Mouse (Mus musculus) hematopoietic stem cell, adult 5-6 weeks (primary cell): Measurements from ENCODE around the gene Sstr5. TPM values are rescaled to one million over a fixed set of nuclear protein-coding genes. Genes with fewer than 3 reads are reported as not detected.

ENCODE experiments used
- ATAC-seq, 2 experiments: fragments of 125-278 bp in 1 of 2; replicated peaks in 1 of 2; 2 replicates each; pipeline ENCODE4 v1.8.0; 2016 to 2017; ENCODE audit warnings: inconsistent platforms in 2 of 2, mild to moderate bottlenecking in 2 of 2, moderate number of reproducible peaks in 2 of 2, low read depth in 1 of 2, moderate TSS enrichment in 1 of 2; ENCODE audit not compliant: low FRiP score in 2 of 2, poor library complexity in 2 of 2, severe bottlenecking in 2 of 2, insufficient read depth in 1 of 2, low TSS enrichment in 1 of 2
- total RNA-seq: library from RNA; stranded (forward); fragments of 172-1452, 232-1000 nt; gene quantifications from 2 replicates; pipeline ENCODE4 v1.2.3, GENCODE M21; 2017

Sstr5 gene
- total RNA-seq, 1 experiment from 2014 or later = not detected

- no peak for ATAC-seq
Observed at GRCm38 (mm10) chr17:25447865-25448264, 49.2 kb downstream of the Sstr5 start.

DNA sequence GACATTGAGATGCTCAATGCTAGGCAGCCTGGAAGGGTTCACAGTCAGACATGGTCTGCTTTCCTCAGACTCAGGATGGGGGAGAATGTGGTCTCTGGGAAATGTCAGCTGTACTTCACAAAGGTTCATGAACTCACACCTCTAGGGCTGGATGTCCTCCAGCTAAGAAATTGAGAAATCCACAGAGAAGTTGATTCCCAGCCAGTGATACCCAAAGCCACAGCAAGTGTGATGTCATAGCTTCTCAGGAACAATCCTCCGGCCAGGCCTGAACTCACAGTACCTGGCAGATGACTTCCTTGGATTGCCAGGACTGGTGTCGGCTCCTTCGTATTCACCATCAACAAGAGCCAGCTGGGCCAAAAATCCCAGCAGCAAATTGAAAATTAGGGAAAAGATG lies 51.2 kb downstream of the Sstr5 start:
- no peak for ATAC-seq

DNA sequence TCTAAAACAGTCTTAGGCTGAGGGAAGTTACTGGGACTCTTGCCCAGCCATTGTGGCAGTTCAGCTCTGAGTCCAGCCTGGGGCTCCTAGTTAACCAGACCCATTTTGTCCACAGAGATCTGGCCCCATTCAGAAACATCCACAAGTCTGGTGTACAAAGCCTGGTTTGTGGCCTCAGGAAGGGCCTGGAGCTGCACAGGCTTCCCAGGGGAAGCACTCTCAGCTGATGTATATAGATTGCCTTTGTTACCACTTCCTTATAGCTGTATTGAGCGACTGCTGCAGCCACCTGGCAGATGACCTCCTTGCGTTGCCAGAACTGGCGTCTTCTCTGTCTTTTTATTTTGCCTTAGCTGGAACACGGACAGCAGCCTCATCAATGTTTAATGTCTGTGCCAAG lies 52.0 kb downstream of the Sstr5 start:
- ATAC-seq = no peak

DNA sequence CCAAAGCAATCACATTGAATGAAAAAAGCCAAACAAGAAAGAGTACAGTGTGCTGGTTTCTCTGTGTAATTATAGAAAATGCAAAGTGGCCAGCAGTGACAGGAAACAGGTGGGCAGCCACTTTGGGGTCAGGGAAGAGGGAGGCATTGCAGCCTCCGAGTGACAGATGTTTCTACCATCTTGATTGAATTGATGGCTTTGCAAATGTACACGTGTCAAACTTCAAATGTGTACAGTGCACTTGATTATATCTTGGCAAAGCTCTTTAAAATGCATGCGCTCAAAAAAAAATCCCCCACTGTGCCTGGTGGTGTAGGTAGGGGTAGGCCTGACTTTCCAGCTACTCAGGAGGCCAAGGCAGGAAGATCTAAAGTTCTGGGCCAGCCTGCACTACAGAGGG lies 54.2 kb downstream of the Sstr5 start:
- no peak for ATAC-seq

DNA sequence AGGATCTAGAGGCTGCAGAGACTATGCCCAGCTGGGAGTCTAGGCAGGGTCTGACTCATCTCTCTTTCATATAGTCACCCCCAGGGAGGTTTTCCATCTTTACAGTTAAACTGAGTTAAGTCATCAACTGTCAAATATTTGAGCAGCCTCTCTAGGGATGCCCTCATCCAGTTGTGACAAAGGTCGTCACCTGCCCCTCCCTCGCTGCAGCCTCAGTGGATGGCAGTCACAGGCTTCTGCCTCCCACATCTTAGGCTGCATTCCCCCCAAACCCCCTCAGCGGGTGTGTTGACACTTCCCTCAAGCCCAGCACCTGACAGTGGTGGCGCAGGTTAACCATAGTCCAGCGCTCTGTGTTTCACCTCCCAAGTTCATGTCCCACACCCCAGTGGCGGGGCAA lies 55.7 kb downstream of the Sstr5 start:
- ATAC-seq = no peak

Other genes starting within 250 kb of the Sstr5 start
- gene Baiap3, start 240.9 kb downstream of the Sstr5 start, total RNA-seq = 1.3 and 1.8 TPM in 2 replicates
- gene Ube2i, start 222.7 kb downstream of the Sstr5 start, total RNA-seq = 371 and 385 TPM in 2 replicates
- gene Prss34, start 198.9 kb downstream of the Sstr5 start, total RNA-seq = 10.8 and 48.7 TPM in 2 replicates
- gene Prss28, start 188.6 kb downstream of the Sstr5 start, total RNA-seq = not detected in 2 replicates
- gene Prss29, start 178.6 kb downstream of the Sstr5 start, total RNA-seq = not detected in 2 replicates
- not detected in 2 replicates for gene Tpsab1, start 151.7 kb downstream of the Sstr5 start, total RNA-seq
- not detected in 2 replicates for gene Tpsb2, start 131.0 kb downstream of the Sstr5 start, total RNA-seq
- gene Tpsg1, start 128.0 kb downstream of the Sstr5 start, total RNA-seq = not detected in 2 replicates
- gene Cacna1h, start 63.5 kb downstream of the Sstr5 start, total RNA-seq = 0.74 TPM in 1 of 2 replicates, not detected in the other
- gene Tekt4, start 42.7 kb downstream of the Sstr5 start, total RNA-seq = not detected in 2 replicates
- not detected in 2 replicates for gene Sox8, start 73.4 kb upstream of the Sstr5 start, total RNA-seq
- 6.7 and 12.1 TPM in 2 replicates for gene Lmf1, start 81.8 kb upstream of the Sstr5 start, total RNA-seq
- gene Gng13, start 219.9 kb upstream of the Sstr5 start, total RNA-seq = not detected in 2 replicates
- gene Chtf18, start 230.1 kb upstream of the Sstr5 start, total RNA-seq = 11.9 and 12.8 TPM in 2 replicates
- 1.8 and 4.6 TPM in 2 replicates for gene Rpusd1, start 230.4 kb upstream of the Sstr5 start, total RNA-seq
- gene Mslnl, start 238.8 kb upstream of the Sstr5 start, total RNA-seq = not detected in 2 replicates